Mouse (Mus musculus) ES-Bruce4 (cell line): ENCODE data around the gene Olfr213. TPM values are rescaled to one million over a fixed set of nuclear protein-coding genes. Genes with fewer than 3 reads are reported as not detected.
"Not testable (repeated sequence)": the region's sequence is repeated elsewhere in the genome, so short reads cannot be mapped to it uniquely, and the experiment has no call there.

Source experiments
- H3K27ac ChIP-seq: 2 replicates; pipeline ENCODE4 v1.5.1; 2012; ENCODE audit warnings: low read length, inconsistent platforms; ENCODE audit not compliant: insufficient read depth
- H3K27me3 ChIP-seq: 2 replicates; pipeline ENCODE4 v1.6.1; 2012; ENCODE audit warnings: mild to moderate bottlenecking, low read length, inconsistent platforms; ENCODE audit not compliant: control insufficient read depth, poor library complexity, insufficient read depth, severe bottlenecking
- H3K36me3 ChIP-seq: 2 replicates; pipeline ENCODE4 v1.6.1; 2012; ENCODE audit warnings: inconsistent platforms, mild to moderate bottlenecking, low read length, moderate library complexity; ENCODE audit not compliant: control insufficient read depth, poor library complexity, insufficient read depth, severe bottlenecking
- H3K4me1 ChIP-seq: one replicate; pipeline ENCODE4 v1.8.1; 2011; ENCODE audit warnings: low read length; ENCODE audit not compliant: control insufficient read depth, insufficient read depth
- H3K4me3 ChIP-seq: 2 replicates; pipeline ENCODE4 v1.5.1; 2011; ENCODE audit warnings: low read depth, mild to moderate bottlenecking, low read length
- H3K9ac ChIP-seq: 2 replicates; pipeline ENCODE4 v1.6.1; 2012; ENCODE audit warnings: low read depth, mild to moderate bottlenecking, inconsistent platforms; ENCODE audit not compliant: poor library complexity, severe bottlenecking
- H3K9me3 ChIP-seq: replicated peaks from 2 replicates; pipeline ENCODE4 v1.6.1; 2012; ENCODE audit warnings: mild to moderate bottlenecking, low read length, inconsistent platforms; ENCODE audit not compliant: control insufficient read depth, poor library complexity, insufficient read depth, severe bottlenecking
- CTCF ChIP-seq: IDR thresholded peaks from one replicate; pipeline ENCODE4 v1.8.1; 2011; ENCODE audit warnings: low read depth, low read length
- EP300 ChIP-seq: IDR thresholded peaks from 2 replicates; pipeline ENCODE4 v1.6.1; 2011; ENCODE audit warnings: low read depth, low read length; ENCODE audit not compliant: insufficient read depth
- POLR2A ChIP-seq: IDR thresholded peaks from one replicate; pipeline ENCODE4 v1.8.1; 2011; ENCODE audit warnings: low read length; ENCODE audit not compliant: insufficient read depth
- polyA plus RNA-seq: library from polyadenylated mRNA; stranded (reverse); fragments of >200 nt; gene quantifications from 2 replicates; pipeline ENCODE4 v1.2.4, GENCODE M21; 2011; ENCODE audit warnings: low read depth; ENCODE audit not compliant: missing spikeins, insufficient read depth, insufficient read length

Olfr213 gene
- not detected in 2 replicates for polyA plus RNA-seq

DNA sequence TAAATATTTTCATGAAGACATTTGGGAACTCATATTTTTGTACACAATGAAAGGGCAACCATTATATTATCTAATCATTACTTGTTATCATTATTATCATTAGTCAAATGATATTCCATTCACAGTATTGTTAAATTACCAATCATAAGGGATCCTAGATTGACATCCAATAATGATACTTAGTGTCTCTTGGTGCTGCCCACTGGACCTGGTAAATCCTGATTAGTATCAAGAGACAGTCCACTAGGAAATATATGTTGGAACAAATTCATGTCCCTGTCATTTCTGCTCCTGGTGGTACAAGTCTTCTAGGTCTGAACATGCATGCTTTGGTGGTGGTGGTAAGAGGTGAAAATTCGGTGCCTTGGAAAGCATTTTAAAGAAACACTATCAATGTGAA is at the start of gene Olfr213:
Gene Olfr213 (plus strand): TSS at position 301 of the 400 bp plus-strand sequence.
- Histone ChIP-seq H3K9me3 (0 out of 2 replicates have a peak, but pooled peaks cover 2% of the 10 kb centered on the region), H3K36me3 (no peaks in the 10 kb centered on the region), H3K27me3 (no peaks in the 10 kb centered on the region), H3K27ac (no peak within 1 kb of the TSS), H3K9ac (no peak within 1 kb of the TSS), H3K4me1 (no peaks in the 10 kb centered on the region), H3K4me3 (no peak within 1 kb of the TSS)
- TF ChIP-seq EP300 = no peak
- no peak for TF ChIP-seq CTCF

DNA sequence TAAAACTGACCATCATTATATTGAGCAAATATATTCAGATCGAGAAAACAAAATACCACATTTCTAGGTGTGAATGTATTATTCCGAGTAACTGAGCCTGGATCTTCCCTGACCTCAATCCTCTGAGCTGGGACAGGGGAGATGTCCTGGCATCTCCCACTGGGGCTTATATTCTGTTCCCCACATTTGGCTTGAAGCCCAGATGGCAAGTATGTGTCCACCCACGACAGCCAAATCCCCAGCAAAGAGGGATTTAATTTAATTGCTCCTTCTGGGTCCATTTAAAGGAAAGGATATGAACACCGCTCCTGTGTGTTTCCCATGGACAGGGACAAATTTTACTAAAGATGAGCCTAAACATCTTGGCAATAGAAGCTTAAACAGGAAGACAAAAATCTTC is 49.5 kb upstream of the Olfr213 start, which contains the start of gene Olfr211:
Gene Olfr211 (plus strand): TSS at position 301 of the 400 bp plus-strand sequence.
- Histone ChIP-seq H3K9me3 (no peaks in the 10 kb centered on the region), H3K4me3 (no peak within 1 kb of the TSS), H3K27ac (no peak within 1 kb of the TSS), H3K36me3 (no peaks in the 10 kb centered on the region), H3K9ac (no peak within 1 kb of the TSS), H3K27me3 (no peaks in the 10 kb centered on the region), H3K4me1 (no peaks in the 10 kb centered on the region)
- TF ChIP-seq POLR2A (no peak), CTCF (no peak), EP300 (no peak)

DNA sequence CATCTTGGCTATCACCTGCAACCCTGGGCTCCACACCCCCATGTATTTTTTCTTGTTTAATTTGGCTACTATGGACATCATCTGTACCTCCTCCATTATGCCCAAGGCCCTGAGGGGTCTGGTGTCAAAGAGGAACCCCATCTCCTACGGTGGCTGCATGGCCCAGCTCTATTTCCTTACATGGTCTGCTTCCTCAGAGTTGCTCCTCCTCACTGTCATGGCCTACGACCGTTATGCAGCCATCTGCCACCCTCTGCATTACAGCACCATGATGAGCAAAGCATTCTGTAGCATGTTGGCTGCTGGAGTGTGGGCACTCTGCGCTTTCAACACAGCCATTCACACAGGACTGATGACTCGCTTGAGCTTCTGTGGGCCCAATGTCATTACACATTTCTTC is 44.5 kb upstream of the Olfr213 start:
- H3K27me3 ChIP-seq = no peaks in the 10 kb centered on the region
- H3K27ac ChIP-seq = no peak overlapping the region
- TF ChIP-seq POLR2A (no peak), CTCF (no peak), EP300 (no peak)
- H3K4me1 ChIP-seq = no peaks in the 10 kb centered on the region
- H3K9me3 ChIP-seq = no peaks in the 10 kb centered on the region
- no peaks in the 10 kb centered on the region for H3K36me3 ChIP-seq
- no peak overlapping the region for H3K4me3 ChIP-seq
- H3K9ac ChIP-seq = no peak overlapping the region

DNA sequence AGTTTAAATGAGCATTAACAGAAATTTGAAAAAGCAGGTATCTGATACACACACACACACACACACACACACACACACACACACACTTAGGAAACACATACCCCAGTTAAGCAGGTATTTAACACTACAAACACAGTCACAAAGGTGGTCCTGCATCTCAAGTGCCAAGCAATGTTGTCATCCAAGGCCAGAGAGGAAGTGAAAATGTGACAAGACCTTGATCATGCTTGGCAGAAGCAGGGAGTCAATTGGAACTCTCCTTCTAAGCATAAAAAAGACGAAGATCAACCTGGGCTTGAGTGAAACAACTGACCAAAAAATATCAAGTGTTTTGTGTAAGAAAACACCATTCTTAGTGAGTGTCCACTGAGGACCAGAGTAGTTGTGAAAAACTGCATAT is 42.3 kb upstream of the Olfr213 start:
- H3K9me3 ChIP-seq = no peaks in the 10 kb centered on the region

DNA sequence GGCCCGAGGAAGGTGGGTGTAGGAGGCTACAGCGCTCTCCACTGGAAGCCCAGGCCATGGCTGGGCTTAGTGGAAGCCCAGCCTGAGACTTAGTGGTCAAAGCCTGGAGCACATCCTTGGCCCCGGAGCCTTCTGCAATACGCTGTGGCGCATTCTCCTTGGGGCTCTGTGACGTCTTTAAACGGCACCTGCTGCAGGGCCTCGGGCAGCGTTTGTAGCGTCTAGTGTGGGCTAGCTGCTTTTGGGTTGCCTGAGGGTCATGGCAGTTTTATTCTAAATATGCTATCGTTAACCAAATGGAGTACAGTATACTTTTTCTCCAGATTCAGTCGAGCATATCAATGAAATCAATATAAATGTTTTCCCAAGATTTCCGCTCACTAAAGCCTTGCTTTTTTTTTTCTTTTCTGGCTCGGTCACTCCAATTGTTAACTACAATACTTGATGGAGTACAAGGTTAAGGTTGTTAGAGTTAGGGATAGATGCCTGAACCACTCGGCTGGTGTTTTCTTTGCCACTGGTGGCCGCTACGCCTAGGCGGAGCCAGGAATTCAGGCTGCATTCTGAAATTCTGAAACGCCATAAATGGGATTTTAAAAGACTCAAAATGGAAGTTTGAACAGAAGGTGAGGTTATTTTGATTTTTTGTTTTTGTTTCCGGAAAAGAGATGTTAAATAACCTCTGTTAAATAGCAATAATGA is 31.8 kb upstream of the Olfr213 start, which contains the start of gene Olfr212:
Gene Olfr212 (plus strand): TSS at position 215 of the 702 bp plus-strand sequence.
- H3K9me3 ChIP-seq = peaks cover 24% of the 10 kb centered on the region
- H3K36me3 ChIP-seq, H3K27ac ChIP-seq, H3K4me1 ChIP-seq, H3K27me3 ChIP-seq, H3K9ac ChIP-seq, H3K4me3 ChIP-seq: not testable (repeated sequence)

More for the DNA sequence above, 42.3 kb upstream of the Olfr213 start:
- H3K4me3 ChIP-seq = no peak overlapping the region
- H3K4me1 ChIP-seq = no peaks in the 10 kb centered on the region
- H3K36me3 ChIP-seq = no peaks in the 10 kb centered on the region
- no peak overlapping the region for H3K27ac ChIP-seq
- no peak for TF ChIP-seq CTCF
- no peak for TF ChIP-seq EP300
- TF ChIP-seq POLR2A = no peak
- no peaks in the 10 kb centered on the region for H3K27me3 ChIP-seq
- H3K9ac ChIP-seq = no peak overlapping the region

DNA sequence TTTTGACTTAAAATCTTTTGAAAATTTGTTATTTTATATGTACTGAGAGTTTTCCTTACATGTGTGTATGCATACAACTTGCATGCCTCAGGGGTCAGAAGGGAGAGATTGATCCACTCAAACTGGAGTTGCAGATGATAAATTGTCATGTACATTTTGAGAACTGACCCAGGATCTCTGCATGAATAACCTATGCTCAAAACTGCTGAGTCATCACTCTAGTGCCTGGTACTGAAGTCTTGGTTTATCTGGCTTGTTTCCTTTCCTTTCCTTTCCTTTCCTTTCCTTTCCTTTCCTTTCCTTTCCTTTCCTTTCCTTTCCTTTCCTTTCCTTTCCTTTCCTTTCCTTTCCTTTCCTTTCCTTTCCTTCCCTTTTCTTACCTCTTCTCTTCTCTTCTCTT is 23.4 kb upstream of the Olfr213 start:
- Histone ChIP-seq H3K27me3 (no peaks in the 10 kb centered on the region), H3K36me3 (no peaks in the 10 kb centered on the region), H3K9me3 (no peaks in the 10 kb centered on the region), H3K9ac (no peak overlapping the region), H3K4me1 (no peaks in the 10 kb centered on the region), H3K4me3 (no peak overlapping the region), H3K27ac (no peak overlapping the region)
- no peak for TF ChIP-seq CTCF
- TF ChIP-seq EP300 = no peak
- no peak for TF ChIP-seq POLR2A
